Mouse (Mus musculus) liver, embryonic 14.5 days (tissue): ENCODE measurements around the gene Eri3.

Experiments
- CTCF ChIP-seq: IDR thresholded peaks from 2 replicates; pipeline ENCODE4 v1.5.1; 2016; ENCODE audit warnings: antibody characterized with exemption, low read depth, control low read depth
- EP300 ChIP-seq: IDR thresholded peaks from 2 replicates; pipeline ENCODE4 v1.6.1; 2016; ENCODE audit warnings: antibody characterized with exemption, low read depth

GRCm38 (mm10) chr4:117570964-117571363 is 20.8 kb downstream of the Eri3 start:
- TF ChIP-seq CTCF: no peak
- no peak for TF ChIP-seq EP300
